Mouse (Mus musculus) erythroblast, embryonic 14.5 days (primary cell): ENCODE results near the gene Negr1.

Experiments
- GATA1 ChIP-seq: IDR thresholded peaks from 2 replicates; pipeline ENCODE4 v1.6.1; 2012; ENCODE audit warnings: low read length, inconsistent platforms, mixed read lengths
- TAL1 ChIP-seq: IDR thresholded peaks from 3 replicates; pipeline ENCODE4 v1.6.1; 2012; ENCODE audit warnings: low read length, inconsistent platforms, mixed read lengths

DNA sequence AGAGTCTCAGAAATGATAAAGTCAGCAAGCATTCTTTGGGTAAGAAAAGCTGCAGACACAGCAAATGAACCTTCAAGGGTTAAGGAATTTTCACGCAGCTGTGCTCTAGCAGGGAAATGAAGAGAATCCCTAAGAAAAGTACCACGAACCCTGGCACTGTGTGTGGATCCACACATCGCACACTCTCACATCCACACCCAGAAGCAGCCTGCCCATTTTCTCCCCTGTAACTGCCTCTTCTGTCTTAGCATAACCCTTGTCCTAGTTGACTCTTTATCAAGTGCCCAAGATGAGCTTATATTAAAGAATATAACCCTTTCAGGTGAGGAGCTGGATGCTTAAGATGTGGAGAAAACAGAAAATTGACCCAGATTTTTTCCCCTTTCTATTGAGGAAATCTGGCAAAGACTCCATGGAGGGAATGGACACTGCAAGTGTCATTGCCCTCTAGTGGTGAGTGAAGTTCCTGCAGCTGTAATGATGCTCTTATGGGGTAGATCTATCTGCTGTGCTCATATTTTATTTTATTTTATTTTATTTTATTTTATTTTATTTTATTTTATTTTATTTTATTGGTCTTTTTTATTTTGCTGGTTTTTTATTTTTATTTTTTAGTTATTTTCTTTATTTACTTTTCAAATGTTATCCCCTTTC lies 82.2 kb downstream of the Negr1 start:
- no peak for TF ChIP-seq GATA1
- no peak for TF ChIP-seq TAL1
